In genomic region chr3:54432605-54433004, GRCm38 (mm10) we compare ENCODE assay signal across 24 mouse cellular contexts.
DNase-seq lines count a peak whose midpoint lies in the region; ATAC-seq and TF ChIP-seq lines count a peak whose summit lies in the region.
"Had no signal": no experiment of that assay in that cellular context is flagged by ENCODE, and none has a peak within 500 bp of the region (broad histone marks: within the 10 kb centered on the region; RNA-seq: fewer than 3 reads in every experiment).

No protein-coding gene starts in this region.

- TF ChIP-seq EP300 in heart, postnatal 0 days (IDR thresholded peaks at IDR 0.05; ENCODE audit: low read depth) = no peak

- H3K27ac ChIP-seq in embryonic facial prominence, embryonic 13.5 days = peak overlapping the region; percentile 51; the same call in 1 of the 2 replicates
- no peak overlapping the region for H3K27ac ChIP-seq in embryonic facial prominence, embryonic 10.5 days (replicated peaks)
- H3K27ac ChIP-seq in heart, postnatal 0 days (ENCODE audit: low read depth) = peak overlapping the region; percentile 34; the same call in 1 of the 2 replicates
- peak overlapping the region; percentile 28; the same call in 1 of the 2 replicates for H3K27ac ChIP-seq in midbrain, embryonic 10.5 days (replicated peaks)
- no peak overlapping the region for H3K27ac ChIP-seq in midbrain, postnatal 0 days (ENCODE audit: low read depth, low read length)
- H3K27ac ChIP-seq: embryonic facial prominence, embryonic 12.5 days; forebrain, embryonic 15.5 days; heart, embryonic 13.5 days; hindbrain, embryonic 12.5 days had no signal

- no peak overlapping the region for H3K9ac ChIP-seq in embryonic facial prominence, embryonic 13.5 days
- no peak overlapping the region for H3K9ac ChIP-seq in heart, postnatal 0 days (replicated peaks; ENCODE audit: low read depth, low read length)
- H3K9ac ChIP-seq in midbrain, postnatal 0 days (replicated peaks; ENCODE audit: low read length, poor library complexity, severe bottlenecking) = no peak overlapping the region
- H3K9ac ChIP-seq: embryonic facial prominence, embryonic 12.5 days; forebrain, embryonic 15.5 days; heart, embryonic 13.5 days; hindbrain, embryonic 12.5 days had no signal

- no peak for ATAC-seq in embryonic facial prominence, embryonic 13.5 days (ENCODE audit: insufficient number of reproducible peaks, insufficient read depth, low FRiP score, low TSS enrichment, low read depth)
- ATAC-seq in heart, postnatal 0 days (ENCODE audit: insufficient read depth, low read depth) = no peak
- no peak for ATAC-seq in midbrain, postnatal 0 days (ENCODE audit: low FRiP score)
- ATAC-seq: CD4-positive, CD25-positive, alpha-beta regulatory T cell, adult 4 months; forebrain, embryonic 15.5 days; hindbrain, embryonic 16.5 days; inflammation-experienced regulatory T-cells, adult 6 months; intestine, postnatal 0 days had no signal

- H3K4me2 ChIP-seq in embryonic facial prominence, embryonic 13.5 days = no peak overlapping the region
- no peak overlapping the region for H3K4me2 ChIP-seq in heart, postnatal 0 days (ENCODE audit: low read depth, low read length)
- H3K4me2 ChIP-seq in midbrain, postnatal 0 days (ENCODE audit: low read depth, low read length, poor library complexity, severe bottlenecking) = no peak overlapping the region
- H3K4me2 ChIP-seq: embryonic facial prominence, embryonic 12.5 days; forebrain, embryonic 15.5 days; heart, embryonic 13.5 days; hindbrain, embryonic 12.5 days had no signal

- peaks cover 14% of the 10 kb centered on the region for H3K4me1 ChIP-seq in embryonic facial prominence, embryonic 13.5 days
- H3K4me1 ChIP-seq in embryonic facial prominence, embryonic 10.5 days = no peaks in the 10 kb centered on the region
- H3K4me1 ChIP-seq in heart, postnatal 0 days (ENCODE audit: control insufficient read depth, insufficient read depth) = peaks cover 10% of the 10 kb centered on the region; the same call in 1 of the 2 replicates
- peaks cover 20% of the 10 kb centered on the region for H3K4me1 ChIP-seq in midbrain, embryonic 10.5 days
- no peaks in the 10 kb centered on the region for H3K4me1 ChIP-seq in midbrain, postnatal 0 days (ENCODE audit: insufficient read depth, low read length)
- H3K4me1 ChIP-seq: embryonic facial prominence, embryonic 12.5 days; forebrain, embryonic 15.5 days; hindbrain, embryonic 12.5 days had no signal

- TF ChIP-seq CTCF in heart, postnatal 0 days (IDR thresholded peaks at IDR 0.05; ENCODE audit: low read depth) = no peak
- no peak for TF ChIP-seq CTCF in midbrain, postnatal 0 days (IDR thresholded peaks at IDR 0.05)

- WGBS in embryonic facial prominence, embryonic 13.5 days = 34% methylated on average over 4 of the region's 4 CpGs
- 78% methylated on average over 4 of the region's 4 CpGs for whole genome bisulfite sequencing in embryonic facial prominence, embryonic 10.5 days
- WGBS in heart, postnatal 0 days = 60% methylated on average over 4 of the region's 4 CpGs
- WGBS in midbrain, embryonic 10.5 days = 74% methylated on average over 4 of the region's 4 CpGs
- 71% methylated on average over 4 of the region's 4 CpGs for WGBS in midbrain, postnatal 0 days

- DNase-seq in embryonic facial prominence, embryonic 10.5 days (ENCODE audit: low spot score) = no peak
- no peak for DNase-seq in heart, postnatal 0 days (ENCODE audit: low spot score)
- DNase-seq in heart, adult 8-10 months (ENCODE audit: low spot score) = no peak
- DNase-seq in midbrain, embryonic 10.5 days (ENCODE audit: low spot score) = no peak
- DNase-seq in midbrain, postnatal 0 days (ENCODE audit: low spot score) = no peak
- no peak for DNase-seq in gastrocnemius, postnatal 4 days (ENCODE audit: low spot score in 2 of 2)
- DNase-seq: adrenal gland, adult 8-10 months; B cell, adult 2 months; cerebellum, adult 11 months; cerebellum, adult 8-10 months; cerebellum, postnatal 14 days; embryo, embryonic 11 days; gastrocnemius, postnatal 36 days; heart, postnatal 4 days had no signal

- H3K27me3 ChIP-seq in embryonic facial prominence, embryonic 13.5 days = no peaks in the 10 kb centered on the region
- H3K27me3 ChIP-seq in embryonic facial prominence, embryonic 10.5 days (replicated peaks; ENCODE audit: low read depth, poor library complexity, severe bottlenecking) = no peaks in the 10 kb centered on the region
- no peaks in the 10 kb centered on the region for H3K27me3 ChIP-seq in heart, postnatal 0 days (ENCODE audit: control insufficient read depth, insufficient read depth, low read length)
- no peaks in the 10 kb centered on the region for H3K27me3 ChIP-seq in midbrain, embryonic 10.5 days (ENCODE audit: low read depth, poor library complexity, severe bottlenecking)
- H3K27me3 ChIP-seq in midbrain, postnatal 0 days (ENCODE audit: insufficient read depth, low read length) = no peaks in the 10 kb centered on the region
- H3K27me3 ChIP-seq: embryonic facial prominence, embryonic 12.5 days; forebrain, embryonic 15.5 days; heart, embryonic 13.5 days; hindbrain, embryonic 12.5 days had no signal

- no peak overlapping the region for H3K4me3 ChIP-seq in embryonic facial prominence, embryonic 13.5 days
- H3K4me3 ChIP-seq in embryonic facial prominence, embryonic 10.5 days = no peak overlapping the region
- no peak overlapping the region for H3K4me3 ChIP-seq in heart, postnatal 0 days (ENCODE audit: low read depth, low read length)
- H3K4me3 ChIP-seq in midbrain, embryonic 10.5 days = no peak overlapping the region
- no peak overlapping the region for H3K4me3 ChIP-seq in midbrain, postnatal 0 days (ENCODE audit: low read depth, low read length)
- H3K4me3 ChIP-seq: embryonic facial prominence, embryonic 12.5 days; forebrain, embryonic 15.5 days; heart, embryonic 13.5 days; hindbrain, embryonic 12.5 days had no signal

- no peaks in the 10 kb centered on the region for H3K9me3 ChIP-seq in embryonic facial prominence, embryonic 13.5 days
- H3K9me3 ChIP-seq in embryonic facial prominence, embryonic 10.5 days = no peaks in the 10 kb centered on the region
- no peaks in the 10 kb centered on the region for H3K9me3 ChIP-seq in heart, postnatal 0 days (replicated peaks; ENCODE audit: control insufficient read depth, low read length)
- H3K9me3 ChIP-seq in midbrain, embryonic 10.5 days (replicated peaks) = no peaks in the 10 kb centered on the region
- no peaks in the 10 kb centered on the region for H3K9me3 ChIP-seq in midbrain, postnatal 0 days (ENCODE audit: low read length)
- H3K9me3 ChIP-seq: embryonic facial prominence, embryonic 12.5 days; forebrain, embryonic 15.5 days; heart, embryonic 13.5 days; hindbrain, embryonic 12.5 days had no signal

- no peaks in the 10 kb centered on the region for H3K36me3 ChIP-seq in embryonic facial prominence, embryonic 13.5 days
- no peaks in the 10 kb centered on the region for H3K36me3 ChIP-seq in embryonic facial prominence, embryonic 10.5 days (replicated peaks)
- no peaks in the 10 kb centered on the region for H3K36me3 ChIP-seq in heart, postnatal 0 days (replicated peaks; ENCODE audit: control insufficient read depth, insufficient read depth, low read length)
- H3K36me3 ChIP-seq in midbrain, embryonic 10.5 days = no peaks in the 10 kb centered on the region
- H3K36me3 ChIP-seq in midbrain, postnatal 0 days (ENCODE audit: insufficient read depth, low read length) = no peaks in the 10 kb centered on the region
- H3K36me3 ChIP-seq: embryonic facial prominence, embryonic 12.5 days; forebrain, embryonic 15.5 days; G1E; heart, embryonic 13.5 days; hindbrain, embryonic 12.5 days had no signal

Comparison
In these comparisons a context has a peak if more than half of its experiments do, and no peak if none do; other contexts are left out.
1. H3K27ac ChIP-seq: peak in embryonic facial prominence, embryonic 13.5 days (single experiment), heart, postnatal 0 days (single experiment) and midbrain, embryonic 10.5 days (single experiment); none in embryonic facial prominence, embryonic 10.5 days (single experiment) and midbrain, postnatal 0 days (single experiment).